Mouse (Mus musculus): ENCODE results near the gene Akap12.
A peak's percentile ranks its signal among the peaks of the same experiment; 100 is the strongest.

The Akap12 gene

DNA sequence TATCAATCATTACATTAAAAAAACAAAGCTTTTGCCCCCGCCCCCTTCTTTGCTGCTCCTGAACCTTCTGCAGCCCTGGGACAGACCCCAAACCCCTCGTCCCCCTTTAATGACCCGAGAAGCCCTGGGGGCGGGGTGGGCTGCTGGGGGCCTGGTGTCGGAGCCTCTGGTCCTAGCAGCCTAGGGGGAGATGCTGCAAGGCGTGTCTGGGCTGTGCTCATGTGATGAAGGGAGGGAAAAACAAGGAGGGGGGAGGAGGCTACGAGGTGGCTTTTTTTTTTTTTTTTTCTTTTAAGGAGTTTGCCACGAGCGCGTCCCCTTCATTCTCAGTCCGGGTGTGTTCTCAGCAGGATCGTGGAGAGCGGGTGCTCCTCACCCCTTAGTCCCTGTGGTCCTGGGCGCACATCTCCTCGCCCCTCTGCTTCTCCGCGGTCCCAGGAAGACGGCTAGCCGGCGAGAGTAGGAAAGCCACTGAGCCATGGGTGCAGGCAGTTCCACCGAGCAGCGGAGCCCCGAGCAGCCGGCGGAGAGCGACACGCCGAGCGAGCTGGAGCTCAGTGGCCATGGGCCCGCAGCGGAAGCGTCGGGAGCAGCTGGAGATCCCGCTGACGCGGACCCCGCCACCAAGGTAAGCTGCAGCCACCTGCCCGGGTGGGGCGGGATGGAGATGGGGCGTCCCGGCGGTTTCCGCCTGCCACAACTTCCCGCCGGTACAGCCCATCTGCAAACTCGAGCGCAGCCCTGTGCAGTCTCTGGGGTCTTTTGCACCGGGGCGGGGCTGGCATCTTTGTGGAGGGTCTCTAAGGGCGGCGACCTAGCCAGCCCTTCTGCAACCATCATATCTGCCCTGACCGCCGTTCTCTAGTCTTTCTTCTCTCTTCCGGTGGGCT, at the start of gene Akap12:
Akap12 (plus strand) TSS at position 340 of the 890 bp plus-strand sequence.
- peak in 1 of 2 experiments; percentile 51 for DNase-seq (ENCODE audit: low spot score in 2 of 2)

DNA sequence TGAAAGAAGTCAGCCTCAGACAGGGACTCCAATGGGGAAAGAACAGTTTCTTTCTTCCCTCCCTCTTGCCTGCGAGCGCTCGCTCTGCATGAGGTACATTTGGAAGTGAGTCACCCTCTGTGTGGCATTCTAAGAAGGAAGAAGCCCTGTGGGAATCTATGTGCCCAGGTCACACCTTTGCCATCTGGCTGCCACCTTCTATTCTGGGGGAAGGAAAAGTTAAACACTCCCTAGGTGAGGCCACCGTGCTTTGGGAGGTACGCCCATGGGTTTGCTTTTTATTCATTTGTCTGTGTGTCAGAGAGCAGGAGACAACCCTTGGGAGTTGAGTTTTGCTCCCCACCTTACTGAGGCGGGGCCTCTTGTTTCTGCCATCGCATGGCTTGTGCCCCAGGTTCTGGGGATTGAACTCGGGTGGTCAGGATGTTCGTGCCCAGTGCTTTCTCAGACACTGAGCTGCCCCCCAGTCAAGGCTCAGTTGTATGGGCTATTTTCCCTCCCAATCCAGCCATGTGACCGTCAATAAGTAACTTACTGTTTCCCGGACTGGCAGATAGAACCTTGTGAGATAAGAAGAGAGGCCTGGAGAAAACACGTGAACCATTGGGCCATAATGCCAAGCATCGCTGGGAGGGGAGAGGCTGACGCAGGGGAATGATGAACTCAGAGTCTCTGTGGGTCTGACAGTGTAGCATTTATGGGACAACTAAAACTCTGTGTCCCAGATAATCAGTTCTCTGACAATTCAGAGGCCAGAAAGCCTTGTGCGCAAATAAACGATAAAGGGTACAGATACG, 35.4 kb upstream of the Akap12 start:
- no peak for DNase-seq (ENCODE audit: low spot score in 2 of 2)

DNA sequence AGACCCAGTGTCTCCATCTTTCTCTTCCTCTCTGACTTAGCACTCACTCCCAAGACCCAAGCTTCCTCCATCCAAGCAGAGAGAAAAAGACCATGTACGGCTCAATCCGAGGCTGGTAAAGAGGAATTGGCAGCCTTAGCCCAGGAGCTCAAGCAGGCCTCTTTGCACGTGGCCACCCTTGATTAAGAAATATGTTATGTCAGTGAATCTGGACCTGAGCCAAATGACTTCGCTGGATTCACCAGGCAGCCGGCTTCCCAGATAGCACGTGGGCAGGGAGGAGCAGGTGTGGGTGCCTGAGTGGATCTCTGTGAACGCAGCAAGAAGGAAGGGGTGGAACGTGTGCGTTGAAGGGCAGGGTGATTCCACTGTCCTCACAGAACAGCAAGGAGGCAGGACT, 33.1 kb upstream of the Akap12 start:
- no peak for DNase-seq (ENCODE audit: low spot score in 2 of 2)

DNA sequence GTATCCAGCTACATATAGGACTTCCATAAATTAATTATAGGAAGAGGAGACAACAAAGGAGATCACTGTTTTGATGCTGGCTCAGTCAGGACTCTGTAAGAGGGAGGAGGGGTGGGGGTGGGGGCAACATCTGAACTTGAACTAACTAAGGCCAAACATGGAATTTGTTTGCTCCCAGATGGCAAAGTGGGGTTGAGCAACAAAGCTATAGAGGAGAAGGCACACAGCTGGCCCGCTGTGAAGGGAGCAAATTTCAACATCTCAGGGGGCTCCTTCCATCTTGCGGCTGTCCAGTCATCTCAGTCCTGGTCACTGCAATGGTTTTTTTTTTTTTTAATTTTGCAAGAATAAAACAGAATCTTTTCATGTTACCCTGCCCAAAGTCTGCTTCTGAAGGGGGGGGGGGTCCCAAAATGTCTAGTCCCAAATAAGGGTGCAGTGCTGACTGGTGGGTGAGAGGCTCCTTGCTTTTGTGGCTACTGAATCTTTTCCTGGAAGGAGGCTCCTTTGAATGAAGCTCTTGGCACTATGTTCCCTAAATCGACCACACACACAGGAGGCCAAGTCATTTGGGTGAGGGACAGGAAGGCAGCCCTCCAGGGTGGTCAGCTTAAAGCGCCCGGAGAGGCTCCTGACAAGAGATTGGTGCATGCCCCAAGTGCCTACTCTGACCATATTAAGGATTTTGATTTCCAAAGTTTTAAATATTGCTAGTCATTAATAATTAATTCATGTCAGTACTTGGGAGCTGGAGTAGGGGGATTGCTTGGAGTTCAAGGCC, 26.2 kb upstream of the Akap12 start:
- DNase-seq (ENCODE audit: low spot score in 2 of 2): no peak

DNA sequence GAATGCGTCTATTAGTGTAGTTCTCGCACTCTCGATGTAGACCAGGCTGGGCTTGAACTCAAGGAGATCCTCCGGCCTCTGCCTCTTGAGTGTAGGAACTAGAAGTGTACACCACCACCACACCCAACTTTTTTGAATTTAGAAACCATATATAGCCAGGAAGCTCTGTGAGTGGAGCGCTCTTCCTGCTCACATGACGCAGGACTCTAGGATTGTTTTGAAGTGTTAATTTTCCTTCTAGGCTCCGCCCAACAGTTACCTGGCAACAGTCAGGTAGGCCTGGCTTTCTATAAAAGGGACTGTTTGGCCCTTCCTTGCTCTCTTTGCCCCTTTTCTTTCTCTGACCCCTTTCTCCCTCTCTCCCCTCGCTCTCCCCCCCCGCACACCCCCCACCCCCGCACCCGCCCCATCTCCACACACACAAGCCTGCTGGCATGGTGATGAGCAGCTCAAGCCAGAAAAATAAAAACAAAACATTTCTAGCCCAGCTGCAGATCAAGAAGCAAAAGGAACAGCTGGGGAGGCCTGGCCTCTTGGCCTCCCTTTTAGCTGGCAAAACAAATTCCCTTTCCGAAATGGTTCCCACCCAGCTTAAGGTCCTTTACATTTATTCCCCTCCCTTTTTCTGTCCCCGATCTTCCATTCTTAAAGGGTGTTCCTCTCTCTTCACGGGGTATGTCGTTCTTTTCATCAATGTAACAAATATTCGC, 22.4 kb upstream of the Akap12 start:
- no peak for DNase-seq (ENCODE audit: low spot score in 2 of 2)

DNA sequence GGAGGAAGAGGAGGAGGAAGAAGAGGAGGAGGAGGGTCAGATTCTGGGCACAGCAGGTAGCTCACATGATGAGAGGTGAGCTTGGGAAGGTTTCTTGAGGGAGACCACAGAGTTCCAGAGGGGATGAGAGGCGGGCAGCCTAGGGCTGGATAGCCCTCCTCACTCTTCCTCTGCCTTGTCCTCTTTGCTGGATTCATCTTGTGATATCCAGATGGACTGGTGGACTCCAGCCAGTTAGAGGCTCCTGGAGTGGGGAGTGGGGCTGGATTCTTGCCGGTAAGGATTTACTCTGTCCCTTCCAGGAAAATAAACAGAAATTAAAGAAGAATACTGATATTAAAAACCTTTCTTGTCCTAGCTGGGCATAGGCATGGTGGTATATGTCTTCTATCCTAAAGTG, 20.4 kb upstream of the Akap12 start:
- DNase-seq (ENCODE audit: low spot score in 2 of 2): no peak

DNA sequence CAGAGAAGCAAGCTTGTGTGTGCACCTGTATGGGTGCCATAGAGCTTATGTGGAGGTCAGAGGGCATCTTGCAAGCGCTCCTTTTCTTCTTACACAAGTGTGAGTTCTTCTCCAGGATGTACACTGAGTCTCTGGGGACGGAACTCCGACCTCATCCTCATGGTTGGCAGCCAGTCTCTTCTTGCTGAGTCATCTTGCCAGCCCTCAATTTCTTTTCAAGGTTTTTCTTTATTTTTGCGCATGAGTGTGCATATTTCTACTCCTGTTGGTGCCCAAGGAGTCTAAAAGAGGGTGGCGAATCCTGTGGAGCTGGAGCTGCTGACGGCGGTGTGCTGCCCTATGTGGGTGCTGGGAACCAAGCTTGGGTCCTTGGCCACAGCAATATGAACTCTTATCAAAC, 19.8 kb upstream of the Akap12 start:
- DNase-seq (ENCODE audit: low spot score in 2 of 2): no peak

DNA sequence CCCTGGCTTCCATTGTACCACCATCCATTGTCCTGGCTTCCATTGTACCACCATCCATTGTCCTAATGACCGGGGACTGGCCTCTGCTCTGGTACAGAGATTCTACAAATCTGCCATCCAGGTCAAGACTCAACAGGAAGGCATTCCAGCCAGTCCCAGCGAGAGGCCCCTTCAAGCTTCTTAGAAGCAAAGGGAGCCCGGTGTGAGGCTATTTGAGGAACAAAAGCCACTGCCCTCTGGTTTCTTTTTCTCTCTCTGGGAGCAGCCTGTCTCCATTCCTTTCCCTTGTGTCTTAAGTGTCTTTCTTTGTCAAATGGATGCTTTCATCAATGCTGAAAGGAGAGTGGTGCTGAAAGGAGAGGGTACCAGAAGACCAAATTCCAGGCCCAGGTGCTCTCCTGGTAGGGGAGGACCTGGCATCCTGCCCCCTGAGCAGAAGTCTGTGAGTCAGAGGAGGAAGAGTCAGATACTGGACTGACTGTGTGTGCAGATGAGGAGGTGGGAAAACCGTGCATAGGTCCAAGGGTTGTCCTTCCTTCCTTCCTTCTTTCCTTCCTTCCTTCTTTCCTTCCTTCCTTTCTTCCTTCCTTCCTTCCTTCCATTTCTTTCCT, 16.8 kb upstream of the Akap12 start:
- no peak for DNase-seq (ENCODE audit: low spot score in 2 of 2)

DNA sequence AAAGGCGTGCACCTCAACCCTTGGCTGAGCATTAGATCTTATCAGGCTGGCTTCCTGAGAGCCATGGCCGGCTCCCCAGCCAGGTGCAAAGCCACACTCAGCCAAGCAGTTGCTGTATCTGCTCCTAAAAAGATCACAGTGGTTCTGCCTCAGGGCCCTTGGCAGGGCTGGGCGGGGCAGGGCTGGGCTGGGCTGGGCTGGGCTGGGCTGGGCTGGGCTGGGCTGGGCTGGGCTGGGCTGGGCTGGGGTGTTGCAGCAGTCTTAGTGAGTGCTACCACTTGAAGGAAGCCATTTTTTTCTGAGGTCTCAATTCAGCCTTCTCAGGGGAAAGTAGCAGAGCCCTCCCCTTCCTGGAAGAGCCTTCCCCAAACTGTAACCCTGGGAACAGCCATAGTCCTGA, 15.5 kb upstream of the Akap12 start:
- DNase-seq (ENCODE audit: low spot score in 2 of 2): no peak

DNA sequence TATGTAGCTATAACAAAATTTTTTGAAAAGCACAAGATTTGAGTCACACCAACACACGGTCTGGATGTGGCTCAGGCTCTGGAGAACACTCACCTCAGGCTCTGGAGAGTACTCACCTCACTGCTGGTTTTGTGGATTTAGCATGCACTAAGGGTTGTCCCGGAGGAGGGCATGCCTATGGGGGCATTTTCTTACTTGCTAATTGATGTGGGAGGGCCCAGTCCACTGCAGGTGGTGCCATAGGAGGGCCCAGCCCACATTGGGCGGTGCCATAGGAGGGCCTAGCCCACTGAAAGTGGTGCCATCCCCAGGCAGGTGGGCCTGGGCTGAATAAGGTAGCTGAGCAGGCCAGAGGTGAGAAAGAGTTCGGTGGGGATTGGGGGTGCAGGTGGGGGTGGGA, 12.6 kb upstream of the Akap12 start:
- DNase-seq (ENCODE audit: low spot score in 2 of 2): no peak

DNA sequence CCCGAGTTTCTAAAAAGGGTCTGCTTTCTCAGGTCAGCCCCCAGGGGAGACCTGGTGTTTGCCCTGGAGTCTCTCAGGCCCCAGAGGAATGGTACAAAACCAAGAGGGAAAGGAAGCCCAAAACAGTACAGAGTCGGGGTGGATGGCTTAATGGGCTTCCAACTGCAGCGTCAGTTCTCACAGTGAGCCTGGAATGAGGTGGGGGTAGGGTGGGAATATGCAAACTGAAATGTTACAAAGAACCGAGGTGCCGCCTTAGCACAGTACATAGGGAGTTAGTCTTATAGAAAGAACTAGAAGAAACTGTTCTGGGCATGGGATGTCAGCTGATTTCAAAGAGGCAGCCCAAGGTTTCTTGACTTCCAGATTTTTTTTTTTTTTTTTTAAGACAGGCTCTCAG, 11.7 kb upstream of the Akap12 start:
- no peak for DNase-seq (ENCODE audit: low spot score in 2 of 2)

DNA sequence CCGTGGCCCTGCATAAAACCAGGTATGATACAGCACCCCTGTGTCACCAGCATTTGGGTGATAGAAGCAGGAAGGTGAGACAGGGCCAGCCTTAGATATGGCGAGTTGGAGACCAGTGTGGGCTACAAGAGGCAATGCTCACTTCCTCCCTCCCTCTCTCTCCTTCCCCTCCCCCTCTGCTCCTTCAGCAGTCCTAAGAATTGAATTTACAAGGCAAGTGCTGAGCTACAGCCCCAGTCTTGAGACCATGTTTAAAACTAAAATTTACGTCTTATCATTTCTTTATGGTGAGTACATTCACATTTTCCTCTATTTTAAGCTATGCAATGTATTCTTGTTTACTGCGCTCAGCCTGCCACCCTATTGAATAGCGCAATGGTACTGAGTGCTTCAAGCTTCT, 5.3 kb upstream of the Akap12 start:
- no peak for DNase-seq (ENCODE audit: low spot score in 2 of 2)

DNA sequence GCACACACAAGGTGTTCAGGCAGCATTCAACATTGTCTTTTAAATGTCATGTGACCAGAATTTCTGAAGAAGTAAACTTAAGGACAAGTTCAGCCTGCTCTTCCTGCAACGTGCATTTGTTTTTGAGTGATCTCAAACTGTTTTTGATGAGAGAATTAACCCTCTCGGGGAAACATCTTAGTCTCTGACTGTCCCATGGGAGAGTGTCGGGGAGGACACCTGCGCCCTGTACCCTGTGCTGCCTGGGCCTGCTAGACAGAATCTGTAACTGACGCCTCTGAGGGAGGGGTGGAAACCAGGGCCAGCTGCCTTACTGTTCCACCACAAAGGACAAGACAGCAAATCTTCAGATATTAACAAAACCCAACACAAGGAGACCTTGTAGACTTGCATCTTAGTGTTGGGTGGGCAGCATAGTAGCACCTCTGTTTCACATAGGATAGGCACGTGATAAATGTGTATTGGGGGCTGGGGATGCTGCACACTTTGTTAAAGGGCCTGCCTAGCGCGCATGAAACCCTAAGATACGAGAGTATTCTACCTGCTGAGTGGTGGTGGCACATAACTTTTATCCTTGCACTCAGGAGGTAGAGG, 4.7 kb upstream of the Akap12 start:
- no peak for DNase-seq (ENCODE audit: low spot score in 2 of 2)

DNA sequence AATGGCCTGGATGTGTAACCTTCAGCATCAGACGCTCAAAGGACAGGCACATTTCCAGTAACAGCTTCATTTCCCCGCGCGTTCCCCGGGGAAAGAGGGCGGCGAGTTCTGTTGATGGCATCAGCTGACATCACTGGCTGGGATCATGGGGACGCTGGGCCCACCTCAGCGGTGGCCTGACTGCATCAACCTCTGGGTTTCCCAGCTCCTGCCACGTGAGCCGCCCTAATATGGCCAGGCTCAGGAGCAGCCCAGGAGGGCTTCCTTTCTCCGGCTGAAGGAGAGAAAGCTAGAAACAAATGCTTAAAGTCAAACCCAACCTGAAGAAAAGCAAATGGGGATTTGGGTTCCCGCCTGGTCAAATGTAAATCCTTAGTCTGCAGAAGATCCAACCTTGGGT, 539 bp upstream of the Akap12 start:
- no peak for DNase-seq (ENCODE audit: low spot score in 2 of 2)

DNA sequence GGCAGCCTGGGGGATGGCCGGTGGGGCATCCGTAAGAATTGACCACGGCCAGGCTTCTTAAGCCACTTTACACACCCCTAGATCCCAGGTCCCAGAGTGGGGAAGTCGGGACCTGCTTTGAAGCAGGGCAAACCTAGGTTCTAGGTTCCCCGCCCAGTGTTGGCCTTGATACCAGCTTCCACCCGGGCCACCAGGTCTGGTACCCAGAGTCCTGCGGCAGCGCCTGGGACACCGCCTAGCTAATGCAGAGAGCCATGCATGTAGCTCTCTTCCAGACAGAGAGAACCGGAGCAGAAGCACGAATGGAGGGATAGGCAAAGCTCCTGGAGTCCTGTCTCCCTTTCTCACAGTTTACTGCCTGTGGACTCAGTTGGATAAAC, 741 bp downstream of the Akap12 start:
- no peak for DNase-seq (ENCODE audit: low spot score in 2 of 2)

DNA sequence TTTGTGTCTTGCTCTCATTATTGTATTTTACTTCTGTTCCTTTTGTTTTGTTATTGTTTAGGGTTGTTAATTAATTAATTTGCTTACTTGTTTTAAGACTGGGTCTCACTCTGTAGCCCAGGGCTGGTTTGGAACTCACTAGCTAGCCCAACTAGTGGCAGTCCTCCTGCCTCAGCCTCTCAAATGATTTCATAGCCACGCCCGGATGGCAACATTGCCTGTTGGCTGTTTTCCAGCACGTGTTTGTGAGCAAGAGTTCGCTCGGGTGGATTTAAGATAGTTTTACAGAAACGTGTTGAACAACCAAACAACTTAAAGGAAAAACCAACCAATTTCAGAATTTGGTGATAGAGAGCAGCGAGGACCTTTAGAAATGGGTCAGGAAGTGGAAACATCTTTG, 1.3 kb downstream of the Akap12 start:
- no peak for DNase-seq (ENCODE audit: low spot score in 2 of 2)

DNA sequence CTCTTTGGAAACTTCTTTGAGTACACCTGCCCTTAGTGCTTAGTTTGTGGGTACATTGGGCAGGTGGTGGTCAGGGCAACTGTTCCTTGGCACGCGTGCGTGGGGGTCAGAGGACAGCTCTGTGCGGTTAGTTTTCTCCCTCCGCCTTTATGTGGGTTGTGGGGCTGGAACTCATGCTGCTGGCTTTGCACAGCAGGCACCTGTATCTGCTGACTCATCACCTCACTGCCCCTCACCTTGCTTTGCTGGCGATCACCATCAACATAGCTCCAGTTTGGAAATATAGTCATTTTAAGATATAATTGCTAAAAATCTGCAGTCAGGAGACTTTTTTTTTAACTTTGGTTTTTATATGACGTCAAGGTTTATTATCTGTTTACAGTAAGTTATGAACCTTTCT, 2.0 kb downstream of the Akap12 start:
- DNase-seq (ENCODE audit: low spot score in 2 of 2): no peak

DNA sequence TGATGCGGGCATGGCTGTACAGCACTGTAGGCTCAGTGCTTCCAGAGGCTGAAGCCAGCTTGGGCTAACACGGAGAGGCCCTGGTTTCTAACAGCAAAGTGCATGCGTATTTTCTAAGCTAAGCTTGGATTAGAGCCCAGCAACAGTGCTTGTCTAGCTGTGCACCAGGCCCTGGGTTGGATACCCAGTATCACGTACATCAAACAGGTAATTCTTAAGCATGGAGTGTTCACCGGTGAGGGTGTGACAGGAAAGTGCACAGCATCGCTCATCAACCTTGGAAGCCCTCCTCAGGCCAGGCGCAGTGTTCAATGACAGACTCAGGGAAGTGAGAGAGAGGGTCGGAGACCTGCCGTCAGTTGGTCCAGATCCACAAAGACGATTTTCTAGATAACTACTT, 9.4 kb downstream of the Akap12 start:
- no peak for DNase-seq (ENCODE audit: low spot score in 2 of 2)

DNA sequence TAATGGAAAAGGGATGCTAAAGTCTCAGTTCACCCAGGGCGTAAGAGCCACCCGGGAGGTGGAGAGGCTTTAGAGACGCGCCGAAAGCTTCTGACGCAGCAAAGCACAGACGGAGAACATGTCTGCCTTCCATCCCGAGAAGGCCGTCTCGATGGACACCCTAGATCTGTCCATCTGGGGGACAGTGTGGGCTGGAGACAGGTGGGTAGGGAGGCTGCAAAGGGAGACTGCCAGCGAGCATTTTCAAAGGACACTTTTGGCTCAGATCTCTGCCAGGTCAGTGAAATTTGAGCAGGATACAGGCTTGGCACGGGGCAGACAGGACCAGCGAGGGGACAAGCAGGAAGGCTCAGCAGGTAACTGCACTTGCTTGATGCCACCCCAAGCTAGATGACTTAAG, 9.9 kb downstream of the Akap12 start:
- no peak for DNase-seq (ENCODE audit: low spot score in 2 of 2)

DNA sequence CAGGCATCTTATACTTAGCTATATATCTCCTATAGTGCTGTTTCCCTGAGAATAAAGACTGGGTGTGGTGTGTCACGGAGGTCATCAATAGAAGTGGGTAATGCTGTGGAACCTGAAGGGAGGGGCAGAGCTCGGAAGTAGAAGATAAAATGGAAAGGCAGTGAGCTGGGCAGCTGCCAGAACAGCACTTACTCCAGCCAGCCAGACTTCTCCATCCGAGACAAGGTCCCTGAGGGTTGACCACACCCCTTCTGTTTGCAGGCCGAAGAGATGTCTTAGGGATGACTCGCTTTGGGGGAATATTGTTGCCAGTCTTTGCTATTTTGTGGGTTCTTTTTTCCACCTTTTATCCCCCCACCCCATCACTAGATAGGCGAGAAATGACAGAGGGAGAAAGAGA, 11.9 kb downstream of the Akap12 start:
- DNase-seq (ENCODE audit: low spot score in 2 of 2): peak in 1 of 2 experiments; percentile 25

DNA sequence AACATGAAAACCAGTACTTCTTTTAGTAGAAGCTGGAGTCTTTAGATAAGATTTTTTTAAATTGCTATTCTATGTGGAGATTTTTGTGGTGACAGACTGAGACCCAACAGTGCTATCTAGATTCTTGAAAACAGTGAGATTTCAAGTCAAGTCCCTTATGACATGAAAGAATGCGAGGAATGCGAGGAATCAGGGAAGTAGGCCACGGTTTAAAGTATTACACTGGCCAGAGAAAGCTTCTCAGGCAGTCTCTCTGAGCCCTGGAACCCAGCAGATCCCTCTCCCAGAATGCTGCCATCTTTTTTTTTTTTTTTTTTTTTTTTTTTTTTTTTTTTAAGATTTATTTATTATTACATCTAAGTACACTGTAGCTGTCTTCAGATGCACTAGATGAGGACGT, 16.2 kb downstream of the Akap12 start:
- DNase-seq (ENCODE audit: low spot score in 2 of 2): no peak

Measured in urinary bladder, postnatal 4 days (tissue).